Mouse (Mus musculus) ES-Bruce4 (cell line): ENCODE results near the gene Dmwd.

Experiments used
- CTCF ChIP-seq: IDR thresholded peaks from one replicate; pipeline ENCODE4 v1.8.1; 2011; ENCODE audit warnings: low read depth, low read length
- POLR2A ChIP-seq: IDR thresholded peaks from one replicate; pipeline ENCODE4 v1.8.1; 2011; ENCODE audit warnings: low read length; ENCODE audit not compliant: insufficient read depth

- TF ChIP-seq CTCF (peak; percentile 78), POLR2A (no peak)
These were observed 17.1 kb downstream of the Dmwd start for GRCm38 (mm10) chr7:19093174-19093521.
